Comparison of ENCODE assay signal across 18 mouse cellular contexts in the genomic region with DNA sequence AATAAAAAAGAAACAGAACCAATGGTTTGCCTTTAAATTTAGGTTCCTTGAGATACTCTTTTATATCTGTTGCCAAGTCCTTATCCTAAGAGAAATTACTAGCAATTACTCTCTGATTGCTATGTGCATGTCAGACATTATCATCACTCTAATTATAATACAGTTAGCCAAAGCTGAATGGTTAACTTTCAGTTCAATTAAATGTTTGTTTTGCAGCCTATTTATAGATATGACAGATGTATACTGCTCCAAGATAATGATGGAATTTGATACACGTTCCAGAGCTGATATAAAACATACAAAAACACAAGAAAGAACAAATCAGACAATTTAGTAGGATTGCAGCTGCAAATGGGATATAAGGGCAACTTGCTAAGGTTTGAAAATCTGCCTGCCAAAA.
"Had no signal": no experiment of that assay in that cellular context is flagged by ENCODE, and none has a peak within 500 bp of the region (broad histone marks: within the 10 kb centered on the region; RNA-seq: fewer than 3 reads in every experiment).

No protein-coding gene starts in this region.

- H3K9me3 ChIP-seq: midbrain, embryonic 10.5 days; midbrain, embryonic 12.5 days; neural tube, embryonic 13.5 days; neural tube, embryonic 15.5 days had no signal

- DNase-seq: lung, embryonic 14.5 days; lung, postnatal 10 days; lung, postnatal 4 days; midbrain, embryonic 14.5 days; retina, postnatal 1 day; right cerebral cortex, adult 18-20 months; right cerebral cortex, postnatal 25 days; right cerebral cortex, postnatal 4 days; spleen, adult 18-20 months; thymus, adult 18-20 months; thymus, postnatal 14 days; thymus, postnatal 36 days had no signal

- H3K4me2 ChIP-seq: lung, embryonic 14.5 days; midbrain, embryonic 12.5 days; neural tube, embryonic 13.5 days; neural tube, embryonic 15.5 days had no signal

- H3K36me3 ChIP-seq: midbrain, embryonic 10.5 days; midbrain, embryonic 12.5 days; neural tube, embryonic 13.5 days; neural tube, embryonic 15.5 days had no signal

- H3K4me1 ChIP-seq: midbrain, embryonic 10.5 days; midbrain, embryonic 12.5 days; neural tube, embryonic 13.5 days; neural tube, embryonic 15.5 days had no signal

- ATAC-seq: midbrain, embryonic 16.5 days had no signal

- H3K27ac ChIP-seq: midbrain, embryonic 10.5 days; midbrain, embryonic 12.5 days; neural tube, embryonic 13.5 days; neural tube, embryonic 15.5 days had no signal

- H3K9ac ChIP-seq: lung, embryonic 14.5 days; midbrain, embryonic 12.5 days; neural tube, embryonic 13.5 days; neural tube, embryonic 15.5 days had no signal

- H3K27me3 ChIP-seq: midbrain, embryonic 12.5 days; neural tube, embryonic 13.5 days; neural tube, embryonic 15.5 days had no signal

- H3K4me3 ChIP-seq: midbrain, embryonic 10.5 days; midbrain, embryonic 12.5 days; myocyte; neural tube, embryonic 13.5 days; neural tube, embryonic 15.5 days had no signal
